Mouse (Mus musculus) embryo, embryonic 10.5 days (tissue): Measurements from ENCODE around the gene Vmn2r28.
"Not testable (repeated sequence)": the region's sequence is repeated elsewhere in the genome, so short reads cannot be mapped to it uniquely, and the experiment has no call there.

Source experiments
- DNase-seq: peaks from one replicate; pipeline ENCODE4 v3.0.0-alpha.2; 2015; ENCODE audit warnings: low spot score

Gene Vmn2r28

DNA sequence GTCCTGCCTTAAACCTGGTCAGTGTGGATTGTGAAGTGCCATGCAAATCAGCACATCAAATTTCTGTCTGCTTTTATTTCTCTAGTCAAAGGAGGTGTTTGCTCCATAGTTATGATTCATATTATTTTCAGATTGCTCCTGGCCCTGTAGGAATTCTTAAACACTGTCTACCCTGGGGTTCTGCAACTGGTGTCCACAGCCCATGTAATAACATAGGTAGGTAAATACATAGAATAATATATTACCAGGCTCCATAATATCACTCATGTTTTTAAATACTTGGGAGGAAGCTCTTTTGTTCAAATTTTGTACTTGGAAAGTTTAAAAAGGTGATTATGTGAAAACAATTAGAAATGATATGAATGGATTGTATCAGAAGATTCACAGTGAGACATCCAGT is at the start of gene Vmn2r28:
TSS of gene Vmn2r28 (minus strand) at position 101 of the 400 bp plus-strand sequence.
- not testable (repeated sequence) for DNase-seq

GRCm38 (mm10) chr7:5540770-5541436 is 47.1 kb upstream of the Vmn2r28 start:
- DNase-seq, result not testable (repeated sequence)

GRCm38 (mm10) chr7:5456674-5457073 is 37.1 kb downstream of the Vmn2r28 start, which contains the start of gene Vmn1r59:
TSS of gene Vmn1r59 (minus strand) at chr7:5456774.
- no peak for DNase-seq

DNA sequence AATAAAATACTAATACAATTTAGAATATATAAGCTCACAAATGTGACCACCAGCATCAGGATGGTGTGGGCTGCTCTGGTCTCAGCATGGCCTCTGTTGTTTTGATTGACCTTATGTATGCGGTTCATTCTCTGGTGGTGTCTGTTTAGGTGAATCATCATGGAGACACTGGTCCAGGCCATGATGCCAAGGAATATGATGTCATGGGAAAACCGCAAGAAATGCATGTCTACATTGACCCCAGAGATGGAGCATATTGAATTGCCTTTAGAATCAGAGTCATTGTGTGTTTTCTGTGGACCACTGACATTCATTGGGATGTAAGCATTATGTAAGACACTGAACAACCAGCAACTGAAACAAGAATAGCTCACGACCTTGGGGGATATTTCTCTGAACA is 39.7 kb downstream of the Vmn2r28 start:
- not testable (repeated sequence) for DNase-seq

DNA sequence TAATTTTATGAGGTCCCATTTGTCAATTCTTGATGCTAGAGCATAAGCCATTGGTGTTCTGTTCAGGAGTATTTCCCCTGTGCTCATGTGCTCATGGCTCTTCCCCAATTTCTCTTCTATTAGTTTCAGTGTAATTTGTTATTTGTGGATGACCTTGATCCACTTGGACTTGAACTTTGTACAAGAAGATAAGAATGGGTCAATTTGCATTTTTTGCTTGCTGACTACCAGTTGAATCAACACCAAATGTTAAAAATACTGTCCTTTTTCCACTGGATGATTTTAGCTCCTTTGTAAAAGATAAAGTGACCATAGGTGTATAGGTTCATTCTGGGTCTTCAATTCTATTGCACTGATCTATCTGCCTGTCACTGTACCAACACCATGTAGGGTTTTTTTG is 45.1 kb downstream of the Vmn2r28 start:
- no peak for DNase-seq
